Mouse (Mus musculus) CD4-positive, CD25-positive, alpha-beta regulatory T cell, adult 4 months (primary cell): ENCODE data around the gene Stx3. TPM values are rescaled to one million over a fixed set of nuclear protein-coding genes. Genes with fewer than 3 reads are reported as not detected.

Source experiments
- ATAC-seq: one replicate; pipeline ENCODE4 v1.8.0; 2017
- polyA plus RNA-seq, 2 experiments: library from polyadenylated mRNA; unstranded; fragments of 100-300 nt; shearing (Covaris generic); gene quantifications; one replicate each; pipeline ENCODE4 v1.2.1; 2017

Gene Stx3
- 1 to 10 TPM; 2.5 to 2.6 TPM for polyA plus RNA-seq

GRCm38 (mm10) chr19:11819143-11819700 lies at the start of gene Stx3:
Gene Stx3 (minus strand): TSS chr19:11819403.
- no peak for ATAC-seq

GRCm38 (mm10) chr19:11867837-11868236 lies 48.6 kb upstream of the Stx3 start:
- ATAC-seq = no peak

GRCm38 (mm10) chr19:11860966-11861365 lies 41.8 kb upstream of the Stx3 start, which contains the start of gene Olfr1418:
Gene Olfr1418 (minus strand): TSS chr19:11861066.
- ATAC-seq = no peak

GRCm38 (mm10) chr19:11856506-11856905 lies 37.3 kb upstream of the Stx3 start:
- no peak for ATAC-seq

- ATAC-seq = no peak
Observed at GRCm38 (mm10) chr19:11854821-11855220, 35.6 kb upstream of the Stx3 start.

GRCm38 (mm10) chr19:11852652-11853051 lies 33.4 kb upstream of the Stx3 start:
- no peak for ATAC-seq

GRCm38 (mm10) chr19:11846333-11846732 lies 27.1 kb upstream of the Stx3 start:
- ATAC-seq = no peak

GRCm38 (mm10) chr19:11839119-11839518 lies 19.9 kb upstream of the Stx3 start, which contains the start of gene Olfr1417:
Gene Olfr1417 (minus strand): TSS chr19:11839219.
- no peak for ATAC-seq

- no peak for ATAC-seq
Observed at GRCm38 (mm10) chr19:11823346-11824065, 4.3 kb upstream of the Stx3 start.

- ATAC-seq = no peak
Observed at GRCm38 (mm10) chr19:11820211-11820610, 1.0 kb upstream of the Stx3 start.

GRCm38 (mm10) chr19:11819800-11820199 lies 597 bp upstream of the Stx3 start:
- ATAC-seq = no peak

- ATAC-seq = no peak
Observed at GRCm38 (mm10) chr19:11818199-11819142, 732 bp downstream of the Stx3 start.

- ATAC-seq = no peak
Observed at GRCm38 (mm10) chr19:11817586-11817985, 1.6 kb downstream of the Stx3 start.

GRCm38 (mm10) chr19:11816706-11817105 lies 2.5 kb downstream of the Stx3 start:
- ATAC-seq = no peak

GRCm38 (mm10) chr19:11814742-11815333 lies 4.4 kb downstream of the Stx3 start:
- ATAC-seq = no peak

- no peak for ATAC-seq
Observed at GRCm38 (mm10) chr19:11813649-11814048, 5.6 kb downstream of the Stx3 start.

GRCm38 (mm10) chr19:11813136-11813535 lies 6.1 kb downstream of the Stx3 start:
- ATAC-seq = no peak

- no peak for ATAC-seq
Observed at GRCm38 (mm10) chr19:11811688-11812365, 7.4 kb downstream of the Stx3 start.

- no peak for ATAC-seq
Observed at GRCm38 (mm10) chr19:11810856-11811255, 8.3 kb downstream of the Stx3 start.

GRCm38 (mm10) chr19:11810003-11810758 lies 9.0 kb downstream of the Stx3 start:
- ATAC-seq = no peak

- ATAC-seq = no peak
Observed at GRCm38 (mm10) chr19:11808452-11808851, 10.8 kb downstream of the Stx3 start.
